Mouse (Mus musculus): Measurements from ENCODE around the gene Herc6. TPM values are rescaled to one million over a fixed set of nuclear protein-coding genes. Genes with fewer than 3 reads are reported as not detected.
A peak's percentile ranks its signal among the peaks of the same experiment; 100 is the strongest.
"Not testable (repeated sequence)": the region's sequence is repeated elsewhere in the genome, so short reads cannot be mapped to it uniquely, and the experiment has no call there.

Gene Herc6
- polyA plus RNA-seq, 1 experiment from 2014 or later, result 5.4 TPM

DNA sequence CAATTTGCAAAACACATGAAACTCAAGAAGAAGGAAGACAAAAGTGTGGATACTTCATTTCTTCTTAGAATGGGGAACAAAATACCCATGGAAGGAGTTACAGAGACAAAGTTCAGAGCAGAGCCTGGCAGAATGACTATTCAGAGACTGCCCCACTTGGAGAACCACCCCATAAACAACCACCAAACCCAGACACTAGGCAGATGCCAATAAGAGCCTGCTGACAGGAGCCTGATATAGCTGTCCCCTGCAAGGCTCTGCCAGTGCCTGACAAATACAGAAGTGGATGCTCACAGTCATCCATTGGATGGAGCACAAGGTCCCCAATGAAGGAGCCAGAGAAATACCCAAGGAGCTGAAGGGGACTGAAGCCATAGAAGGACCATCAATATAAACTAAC, 37.2 kb upstream of the Herc6 start:
- H3K27me3 ChIP-seq (ENCODE audit: insufficient read depth, poor library complexity, severe bottlenecking); H3K9me3 ChIP-seq; H3K27ac ChIP-seq: not testable (repeated sequence)

DNA sequence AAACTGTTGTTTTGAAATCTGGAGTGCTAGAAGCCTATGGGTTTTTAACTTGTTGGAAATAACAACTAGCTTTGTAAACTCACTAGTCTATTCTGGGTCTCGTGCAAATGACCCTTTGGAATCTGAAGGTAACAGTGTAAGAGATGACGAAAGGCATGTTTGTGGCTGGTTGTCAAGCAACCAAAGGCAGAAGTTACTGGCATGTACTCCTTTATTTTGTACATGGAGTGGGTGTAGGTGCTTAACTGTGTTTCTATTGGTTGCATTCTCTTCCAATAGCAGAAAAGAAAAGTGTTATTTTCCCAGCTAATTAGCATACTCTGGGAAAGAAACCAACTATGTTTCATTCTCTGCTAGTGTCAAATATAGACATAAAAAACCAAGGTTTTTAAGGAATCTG, 35.9 kb upstream of the Herc6 start:
- H3K27ac ChIP-seq, result no peak overlapping the region
- H3K27me3 ChIP-seq (ENCODE audit: insufficient read depth, poor library complexity, severe bottlenecking), result no peaks in the 10 kb centered on the region
- WGBS, result 59% methylated on average over 2 of the region's 2 CpGs

More for the DNA sequence above, 37.2 kb upstream of the Herc6 start:
- H3K36me3 ChIP-seq; H3K4me3 ChIP-seq; DNase-seq (ENCODE audit: low spot score); H3K4me1 ChIP-seq: not testable (repeated sequence)

DNA sequence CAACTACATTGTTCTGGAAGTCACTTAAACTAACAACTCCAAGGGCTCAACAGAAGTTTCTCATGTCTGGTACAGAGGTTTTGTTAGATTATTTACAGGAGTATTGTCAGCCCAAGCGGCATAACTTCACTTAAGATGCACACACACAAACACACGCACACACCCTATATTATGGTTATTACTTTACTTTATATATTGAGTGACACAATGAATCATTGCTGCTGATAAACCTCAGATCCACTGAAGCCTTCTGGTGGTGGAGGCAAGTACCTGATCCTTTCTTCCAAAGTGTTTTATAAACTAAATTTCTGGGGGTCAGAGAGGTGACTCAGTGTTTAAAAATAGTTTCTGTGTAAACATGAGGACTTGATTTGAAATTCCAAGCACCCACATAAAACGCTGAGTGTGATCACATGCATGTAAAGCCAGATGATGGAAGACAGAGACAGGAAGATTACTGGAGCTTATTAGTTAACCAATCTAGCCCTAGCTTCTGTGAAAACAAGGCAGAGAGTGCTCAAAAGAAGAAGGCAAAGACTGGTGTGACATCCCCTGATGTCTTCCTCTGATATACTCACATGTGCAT, 29.5 kb upstream of the Herc6 start:
- DNase-seq (ENCODE audit: low spot score), result no peak
- Histone ChIP-seq H3K36me3 (no peaks in the 10 kb centered on the region), H3K27ac (no peak overlapping the region), H3K9me3 (no peaks in the 10 kb centered on the region), H3K27me3 (ENCODE audit: insufficient read depth, poor library complexity, severe bottlenecking) (no peaks in the 10 kb centered on the region), H3K4me3 (no peak overlapping the region), H3K4me1 (no peaks in the 10 kb centered on the region)
- 75% methylated on average over 3 of the region's 3 CpGs for WGBS

More for the DNA sequence above, 35.9 kb upstream of the Herc6 start:
- Histone ChIP-seq H3K4me3 (no peak overlapping the region), H3K9me3 (no peaks in the 10 kb centered on the region), H3K36me3 (no peaks in the 10 kb centered on the region), H3K4me1 (no peaks in the 10 kb centered on the region)
- DNase-seq (ENCODE audit: low spot score), result no peak

DNA sequence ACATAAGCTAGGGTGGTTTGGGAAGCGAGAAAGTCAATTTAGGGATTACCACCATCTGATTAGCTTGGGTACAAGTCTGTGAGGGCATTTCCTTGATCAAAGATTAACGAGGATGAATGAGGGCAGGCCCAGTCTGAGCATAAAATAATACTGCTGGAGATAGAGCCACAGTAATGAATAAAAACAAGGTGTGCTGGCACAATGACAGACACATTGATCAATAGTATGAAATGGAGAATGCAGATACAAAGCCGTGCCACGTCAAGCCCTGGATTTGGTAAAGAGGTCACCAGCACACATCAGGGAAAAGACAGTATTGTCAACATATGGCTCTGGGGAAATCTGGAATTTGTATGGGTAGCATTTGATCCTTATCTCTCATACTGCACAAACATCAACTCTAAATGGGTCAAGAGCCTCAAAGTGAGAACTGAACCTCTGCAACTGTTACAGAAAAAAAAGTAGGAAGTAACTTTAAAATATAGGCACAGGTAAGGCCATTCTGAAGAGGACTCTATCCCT, 22.9 kb upstream of the Herc6 start:
- Histone ChIP-seq H3K4me3 (no peak overlapping the region), H3K27me3 (ENCODE audit: insufficient read depth, poor library complexity, severe bottlenecking) (no peaks in the 10 kb centered on the region), H3K27ac (no peak overlapping the region), H3K9me3 (no peaks in the 10 kb centered on the region), H3K4me1 (no peaks in the 10 kb centered on the region), H3K36me3 (no peaks in the 10 kb centered on the region)
- DNase-seq (ENCODE audit: low spot score), result no peak
- WGBS, result 63% methylated on average over 4 of the region's 4 CpGs

DNA sequence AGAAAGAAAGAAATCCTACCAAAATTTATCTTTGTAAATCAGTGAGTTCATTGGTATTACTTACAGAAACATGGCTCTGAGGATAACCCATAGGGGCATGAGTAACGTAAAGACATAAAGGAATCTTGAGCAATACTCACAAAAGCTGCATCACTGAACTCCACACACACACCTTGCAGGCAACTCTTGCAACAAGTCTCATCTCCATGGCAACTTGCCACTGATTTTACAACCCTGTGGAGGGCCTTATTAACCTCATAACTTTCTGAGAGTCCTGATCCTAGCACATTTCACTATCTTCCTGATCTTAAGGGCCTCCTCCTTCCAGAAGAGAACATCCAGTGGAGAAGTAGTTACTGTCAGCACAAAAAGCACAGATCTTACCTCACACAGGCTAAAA, 17.3 kb upstream of the Herc6 start:
- no peaks in the 10 kb centered on the region for H3K9me3 ChIP-seq
- no peaks in the 10 kb centered on the region for H3K27me3 ChIP-seq (ENCODE audit: insufficient read depth, poor library complexity, severe bottlenecking)
- WGBS, result 89% methylated on average over 1 of the region's 1 CpGs
- no peak for DNase-seq (ENCODE audit: low spot score)
- no peak overlapping the region for H3K4me3 ChIP-seq
- H3K4me1 ChIP-seq, result no peaks in the 10 kb centered on the region
- H3K36me3 ChIP-seq, result no peaks in the 10 kb centered on the region
- no peak overlapping the region for H3K27ac ChIP-seq

DNA sequence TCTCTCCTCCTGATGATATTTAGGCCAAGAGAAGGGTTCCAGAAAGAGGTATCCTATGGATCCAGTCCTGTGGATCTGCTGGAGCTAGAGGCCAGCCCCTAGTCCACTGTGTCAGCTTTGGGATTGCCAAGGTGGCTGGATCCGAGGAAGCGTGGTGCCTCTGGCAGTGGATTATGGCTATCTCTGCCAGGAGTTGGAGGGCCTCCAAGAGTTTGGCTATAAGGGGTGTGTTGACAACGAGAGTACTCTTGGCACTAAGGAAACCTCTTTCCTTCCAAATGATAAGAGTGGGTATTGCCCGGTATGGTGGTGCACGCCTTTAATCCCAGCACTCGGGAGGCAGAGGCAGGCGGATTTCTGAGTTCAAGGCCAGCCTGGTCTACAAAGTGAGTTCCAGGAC, 15.3 kb upstream of the Herc6 start:
- no peaks in the 10 kb centered on the region for H3K36me3 ChIP-seq
- DNase-seq (ENCODE audit: low spot score), result no peak
- no peaks in the 10 kb centered on the region for H3K9me3 ChIP-seq
- no peak overlapping the region for H3K27ac ChIP-seq
- 83% methylated on average over 7 of the region's 7 CpGs for WGBS
- no peak overlapping the region for H3K4me3 ChIP-seq
- H3K4me1 ChIP-seq, result no peaks in the 10 kb centered on the region
- no peaks in the 10 kb centered on the region for H3K27me3 ChIP-seq (ENCODE audit: insufficient read depth, poor library complexity, severe bottlenecking)

DNA sequence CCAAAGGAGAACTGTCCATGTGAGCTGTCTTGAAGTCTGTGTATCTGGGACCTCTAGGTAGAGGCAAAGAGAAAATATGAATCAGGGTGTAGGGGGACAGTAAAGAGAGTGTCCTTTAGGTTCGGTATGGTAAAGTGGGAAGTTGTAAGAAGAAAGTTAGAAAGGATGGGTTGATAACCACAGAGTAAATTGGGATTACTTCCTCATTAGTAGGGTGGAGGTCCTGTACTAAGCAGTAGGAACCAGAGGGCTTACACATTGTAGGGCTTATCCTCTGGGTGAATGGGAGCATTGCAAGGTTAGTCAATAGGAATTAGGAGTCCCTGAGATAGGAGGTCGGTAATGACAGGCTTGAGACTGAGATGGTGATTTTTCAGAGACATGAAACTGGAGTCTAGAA, 13.2 kb upstream of the Herc6 start:
- H3K27ac ChIP-seq, result no peak overlapping the region
- 86% methylated on average over 2 of the region's 2 CpGs for WGBS
- no peak for DNase-seq (ENCODE audit: low spot score)
- H3K9me3 ChIP-seq, result no peaks in the 10 kb centered on the region
- H3K36me3 ChIP-seq, result no peaks in the 10 kb centered on the region
- no peak overlapping the region for H3K4me3 ChIP-seq
- no peaks in the 10 kb centered on the region for H3K27me3 ChIP-seq (ENCODE audit: insufficient read depth, poor library complexity, severe bottlenecking)
- no peaks in the 10 kb centered on the region for H3K4me1 ChIP-seq

DNA sequence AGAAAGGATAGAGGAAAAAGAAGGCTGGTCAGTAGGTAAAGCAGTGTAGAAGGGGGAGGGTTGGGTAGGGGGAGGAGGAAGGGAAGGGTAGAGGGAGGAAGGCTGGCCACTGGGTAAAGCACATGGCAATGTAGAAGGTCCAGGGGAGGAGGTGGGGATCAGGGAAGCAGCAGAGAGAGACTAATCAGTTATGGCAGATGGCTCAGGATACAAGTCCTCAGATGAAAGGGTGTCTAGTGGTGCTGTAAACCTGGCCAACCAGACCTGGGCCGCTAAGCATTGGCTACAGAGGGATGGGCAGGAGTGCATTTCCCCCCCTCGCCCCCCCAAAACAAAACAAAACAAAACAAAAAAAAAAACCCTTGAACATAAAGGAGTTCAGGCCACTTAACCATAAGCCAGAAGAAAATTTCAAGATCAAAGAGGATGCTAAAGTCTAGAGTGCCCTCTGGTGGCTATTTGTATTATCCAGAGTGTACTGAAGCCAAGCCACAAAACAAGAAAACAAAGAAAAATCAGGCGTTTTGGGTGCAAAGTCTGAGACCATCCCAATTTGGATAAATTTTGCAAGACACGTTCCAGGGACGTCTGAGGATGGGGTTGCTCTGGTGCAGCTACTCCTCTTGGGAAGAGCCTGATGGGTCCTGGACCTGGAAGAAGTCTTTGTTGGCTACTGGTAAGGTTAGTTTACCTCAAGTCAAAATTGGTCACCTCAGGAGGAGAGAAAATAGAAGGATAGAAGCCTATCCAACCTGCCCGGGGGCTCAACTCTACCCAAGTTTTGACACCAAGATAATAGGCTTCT, 10.4 kb upstream of the Herc6 start:
- H3K9me3 ChIP-seq, result no peaks in the 10 kb centered on the region
- no peak overlapping the region for H3K27ac ChIP-seq
- WGBS, result 12% methylated on average over 6 of the region's 6 CpGs
- H3K27me3 ChIP-seq (ENCODE audit: insufficient read depth, poor library complexity, severe bottlenecking), result no peaks in the 10 kb centered on the region
- no peaks in the 10 kb centered on the region for H3K36me3 ChIP-seq
- no peak for DNase-seq (ENCODE audit: low spot score)
- no peaks in the 10 kb centered on the region for H3K4me1 ChIP-seq
- no peak overlapping the region for H3K4me3 ChIP-seq

DNA sequence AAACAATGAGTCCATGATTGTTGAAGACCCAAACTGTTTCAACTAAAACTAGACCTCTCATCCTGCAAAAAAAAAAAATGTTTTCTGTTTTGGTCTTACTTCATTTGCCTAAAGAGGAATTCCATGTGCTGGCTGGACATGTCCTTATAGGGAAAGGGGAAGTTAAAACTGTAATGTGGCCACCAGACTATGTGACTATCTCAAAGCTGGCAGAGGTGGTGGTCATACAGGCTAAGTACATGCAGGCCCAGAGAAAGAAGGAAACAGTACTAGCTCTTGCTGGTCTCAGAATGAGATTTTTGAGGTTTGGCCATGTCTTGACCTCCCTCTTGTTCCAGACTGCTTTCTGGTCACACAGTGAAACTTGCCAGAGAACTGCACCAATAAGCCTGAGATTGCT, 9.2 kb upstream of the Herc6 start:
- H3K36me3 ChIP-seq, result no peaks in the 10 kb centered on the region
- H3K27me3 ChIP-seq (ENCODE audit: insufficient read depth, poor library complexity, severe bottlenecking), result no peaks in the 10 kb centered on the region
- no peak for DNase-seq (ENCODE audit: low spot score)
- no peaks in the 10 kb centered on the region for H3K4me1 ChIP-seq
- no peak overlapping the region for H3K27ac ChIP-seq
- no peak overlapping the region for H3K4me3 ChIP-seq
- no peaks in the 10 kb centered on the region for H3K9me3 ChIP-seq

DNA sequence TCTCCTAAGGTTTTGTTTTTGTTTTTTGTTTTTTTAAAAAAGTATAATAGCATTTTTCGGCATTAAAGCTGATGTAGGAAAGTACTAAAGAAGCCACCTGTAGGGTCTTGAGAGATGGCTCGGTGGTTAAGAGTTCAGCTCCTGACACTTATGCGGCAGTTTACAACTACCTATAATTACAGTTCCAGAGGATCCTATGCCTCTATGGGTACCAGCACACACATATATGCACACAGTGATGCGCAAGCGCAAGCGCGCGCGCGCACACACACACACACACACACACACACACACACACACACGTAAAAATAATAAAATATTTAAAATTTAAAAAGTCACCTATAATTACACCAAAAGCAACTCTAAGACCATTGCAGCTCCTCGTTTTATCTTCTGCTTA, 795 bp downstream of the Herc6 start:
- Histone ChIP-seq H3K4me1 (no peaks in the 10 kb centered on the region), H3K36me3 (no peaks in the 10 kb centered on the region), H3K27ac (no peak overlapping the region), H3K27me3 (ENCODE audit: insufficient read depth, poor library complexity, severe bottlenecking) (no peaks in the 10 kb centered on the region), H3K4me3 (peak overlapping the region; percentile 72), H3K9me3 (no peaks in the 10 kb centered on the region)
- 83% methylated on average over 12 of the region's 12 CpGs for WGBS
- DNase-seq (ENCODE audit: low spot score), result no peak

DNA sequence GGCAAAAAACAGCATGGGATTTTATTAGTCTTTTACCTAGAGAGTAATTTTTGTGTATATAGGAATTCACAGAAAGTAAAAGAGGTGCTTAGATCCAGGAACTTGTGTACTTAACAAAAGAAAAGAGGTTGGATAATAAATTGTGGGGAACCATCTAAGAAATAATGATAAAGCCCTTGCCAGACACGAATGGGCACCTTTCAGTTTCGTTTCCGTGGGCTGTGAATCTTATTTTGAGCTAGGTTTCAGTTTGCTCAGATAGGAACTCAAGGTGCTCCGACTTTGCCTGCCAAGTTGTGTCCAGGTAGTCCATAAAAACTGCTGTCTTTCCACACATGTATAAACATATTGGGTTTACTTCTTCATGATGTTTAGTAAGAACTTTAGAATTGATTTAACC, 1.6 kb downstream of the Herc6 start:
- WGBS, result 78% methylated on average over 4 of the region's 4 CpGs
- Histone ChIP-seq H3K36me3 (0 out of 2 replicates have a peak, but pooled peaks cover under 1% of the 10 kb centered on the region), H3K9me3 (no peaks in the 10 kb centered on the region), H3K27me3 (ENCODE audit: insufficient read depth, poor library complexity, severe bottlenecking) (no peaks in the 10 kb centered on the region), H3K4me1 (no peaks in the 10 kb centered on the region), H3K4me3 (no peak overlapping the region), H3K27ac (no peak overlapping the region)
- DNase-seq (ENCODE audit: low spot score), result no peak

DNA sequence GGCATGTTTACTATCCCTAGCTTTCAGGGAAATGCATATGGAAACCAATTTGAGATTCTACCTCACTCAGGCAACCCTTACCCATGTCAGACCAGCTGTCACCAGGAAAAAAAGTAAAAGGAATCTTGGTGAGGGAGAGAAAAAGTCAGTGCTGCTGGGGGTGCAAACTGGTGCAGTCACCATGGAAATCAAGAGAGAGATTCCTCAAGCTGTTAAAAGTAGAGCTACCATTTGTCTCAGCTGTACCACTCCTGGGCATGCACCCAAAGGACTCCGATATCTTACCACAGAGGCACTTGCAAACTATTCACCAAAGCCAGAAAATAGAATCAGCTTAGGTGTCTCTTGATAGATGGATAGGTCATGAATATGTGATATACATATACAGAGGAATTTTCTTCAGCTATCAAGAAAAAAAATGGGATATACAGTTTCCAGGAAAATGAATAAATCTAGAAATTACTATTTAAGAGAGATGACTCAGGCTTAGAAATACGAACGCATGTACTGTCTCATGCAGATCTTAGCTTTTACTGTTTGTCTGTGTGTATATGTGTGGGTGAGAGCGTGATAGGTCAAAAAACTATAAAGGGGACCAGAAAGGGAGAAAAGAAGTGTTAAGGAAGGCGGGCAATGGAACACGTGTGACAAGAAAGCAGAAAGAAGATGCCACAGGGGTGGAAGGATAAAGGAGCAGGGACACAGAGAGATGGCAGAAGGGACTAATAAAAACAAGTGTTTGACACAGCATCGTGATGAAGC, 24.9 kb downstream of the Herc6 start:
- 90% methylated on average over 7 of the region's 7 CpGs for WGBS
- DNase-seq (ENCODE audit: low spot score), result no peak
- Histone ChIP-seq H3K36me3 (no peaks in the 10 kb centered on the region), H3K4me3 (no peak overlapping the region), H3K4me1 (no peaks in the 10 kb centered on the region), H3K27me3 (ENCODE audit: insufficient read depth, poor library complexity, severe bottlenecking) (no peaks in the 10 kb centered on the region), H3K9me3 (no peaks in the 10 kb centered on the region), H3K27ac (no peak overlapping the region)

DNA sequence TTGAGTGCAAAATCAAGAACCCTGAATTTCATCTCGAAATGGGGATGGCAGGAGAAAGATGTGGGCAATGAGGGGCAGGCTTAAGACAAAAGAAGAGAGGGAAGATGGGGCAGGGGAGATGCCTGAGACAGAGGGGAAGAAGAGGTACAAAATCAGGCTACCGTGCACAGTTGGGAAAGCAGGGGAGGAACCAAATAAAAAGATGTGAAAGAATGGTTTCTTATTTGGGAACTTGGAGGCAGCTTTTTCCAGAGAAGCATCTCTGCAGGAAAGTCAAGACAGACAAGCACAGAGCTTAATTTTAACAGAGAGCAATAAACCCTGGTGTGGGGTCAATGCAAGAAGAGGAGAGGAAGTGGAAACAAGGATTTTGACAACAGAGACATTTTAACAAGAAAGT, 27.2 kb downstream of the Herc6 start:
- Histone ChIP-seq H3K27me3 (ENCODE audit: insufficient read depth, poor library complexity, severe bottlenecking) (no peaks in the 10 kb centered on the region), H3K27ac (no peak overlapping the region), H3K36me3 (no peaks in the 10 kb centered on the region), H3K4me3 (no peak overlapping the region), H3K4me1 (no peaks in the 10 kb centered on the region), H3K9me3 (no peaks in the 10 kb centered on the region)
- WGBS, result 76% methylated on average over 2 of the region's 2 CpGs
- DNase-seq (ENCODE audit: low spot score), result no peak

Data from heart, embryonic 10.5 days (tissue).